Mouse (Mus musculus) CH12F3 (cell line): ENCODE data around the gene Tsc22d2.

Source experiments
- in situ Hi-C: fragments of 300-500 bp; cut with MboI; formaldehyde crosslinking; loops from 2 replicates; pipeline ENCODE4 v1.14.3; 2020; ENCODE audit warnings: low sequenced_read_pairs

Gene Tsc22d2

DNA sequence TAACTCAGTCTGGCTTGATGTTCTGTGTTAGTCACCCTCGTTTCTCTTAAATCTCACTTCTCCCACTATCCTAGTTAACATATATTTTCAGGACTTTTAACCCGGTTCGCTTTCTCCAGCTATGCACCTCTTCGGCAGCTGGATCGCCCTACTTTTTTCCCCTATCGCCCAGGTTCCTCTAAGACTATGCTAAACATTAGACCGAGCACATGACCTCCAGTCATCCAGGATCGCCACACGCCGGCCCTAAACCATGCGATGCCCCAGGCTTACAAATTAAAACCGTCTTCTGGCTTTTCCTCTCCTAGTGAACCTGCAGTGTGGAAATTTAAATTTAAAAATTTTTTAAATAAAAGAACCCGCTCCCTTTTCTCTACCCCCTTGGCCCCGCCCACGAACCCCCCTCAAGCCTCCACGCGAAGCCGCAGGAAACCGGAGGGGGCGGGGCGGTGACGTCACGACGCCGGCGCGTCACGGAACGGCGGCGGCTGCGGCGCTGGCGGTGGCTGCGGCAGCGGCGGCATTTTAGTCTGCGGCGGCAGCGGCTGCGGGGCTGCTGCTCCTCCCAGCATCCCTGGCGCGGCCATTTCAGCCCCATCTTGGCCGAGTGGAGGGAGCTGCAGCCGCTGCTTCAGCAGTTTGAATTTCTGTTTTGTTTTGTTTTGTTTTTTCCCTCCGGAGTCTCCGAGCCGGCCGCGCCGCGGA, at the start of gene Tsc22d2:
Tsc22d2 (plus strand) TSS at position 482 of the 705 bp plus-strand sequence.
- in situ Hi-C loops: loop anchor here (25.0 kb wide), 1 partner anchor 577 kb away; the partner anchor contains the start of gene Pfn2

DNA sequence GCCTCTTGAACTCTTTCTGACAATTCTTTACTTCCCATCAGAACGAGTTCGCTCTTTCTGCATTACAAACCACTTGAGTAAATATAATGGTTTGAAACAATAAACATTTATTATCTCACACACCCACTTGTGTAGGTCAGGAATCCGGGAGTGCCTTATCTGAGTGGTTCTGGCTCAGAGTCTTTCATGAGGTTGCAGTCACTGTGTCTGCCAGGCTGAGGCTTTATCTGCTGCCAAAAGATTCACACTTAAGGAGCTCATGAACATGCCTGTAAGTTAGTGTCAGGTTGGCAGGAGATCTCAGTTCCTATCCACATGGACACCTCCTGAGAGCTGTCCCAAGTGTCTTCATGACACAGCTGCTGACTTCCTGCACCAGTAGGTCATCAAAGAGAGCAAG, 47.8 kb upstream of the Tsc22d2 start:
- in situ Hi-C loops: no loop called here

DNA sequence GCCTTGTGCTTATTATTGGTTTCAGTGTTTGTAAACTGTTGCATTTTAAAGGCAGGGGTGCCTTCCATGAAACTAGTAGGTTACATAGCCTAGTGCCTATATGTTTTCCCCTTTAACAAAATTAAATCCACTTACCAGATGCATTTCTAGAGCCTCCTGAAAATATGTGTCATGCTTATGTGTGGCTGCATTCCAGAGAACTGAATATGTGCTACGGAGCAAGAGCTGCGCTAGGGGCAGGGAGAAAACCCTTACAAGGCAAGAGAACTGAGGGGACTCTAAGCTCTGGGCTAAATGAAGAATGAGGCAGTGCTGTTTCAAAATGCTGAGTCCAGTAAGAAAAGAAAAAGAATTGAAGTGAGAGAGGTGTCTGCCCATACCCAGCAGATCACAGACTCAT, 43.7 kb upstream of the Tsc22d2 start:
- in situ Hi-C loops: no loop called here

DNA sequence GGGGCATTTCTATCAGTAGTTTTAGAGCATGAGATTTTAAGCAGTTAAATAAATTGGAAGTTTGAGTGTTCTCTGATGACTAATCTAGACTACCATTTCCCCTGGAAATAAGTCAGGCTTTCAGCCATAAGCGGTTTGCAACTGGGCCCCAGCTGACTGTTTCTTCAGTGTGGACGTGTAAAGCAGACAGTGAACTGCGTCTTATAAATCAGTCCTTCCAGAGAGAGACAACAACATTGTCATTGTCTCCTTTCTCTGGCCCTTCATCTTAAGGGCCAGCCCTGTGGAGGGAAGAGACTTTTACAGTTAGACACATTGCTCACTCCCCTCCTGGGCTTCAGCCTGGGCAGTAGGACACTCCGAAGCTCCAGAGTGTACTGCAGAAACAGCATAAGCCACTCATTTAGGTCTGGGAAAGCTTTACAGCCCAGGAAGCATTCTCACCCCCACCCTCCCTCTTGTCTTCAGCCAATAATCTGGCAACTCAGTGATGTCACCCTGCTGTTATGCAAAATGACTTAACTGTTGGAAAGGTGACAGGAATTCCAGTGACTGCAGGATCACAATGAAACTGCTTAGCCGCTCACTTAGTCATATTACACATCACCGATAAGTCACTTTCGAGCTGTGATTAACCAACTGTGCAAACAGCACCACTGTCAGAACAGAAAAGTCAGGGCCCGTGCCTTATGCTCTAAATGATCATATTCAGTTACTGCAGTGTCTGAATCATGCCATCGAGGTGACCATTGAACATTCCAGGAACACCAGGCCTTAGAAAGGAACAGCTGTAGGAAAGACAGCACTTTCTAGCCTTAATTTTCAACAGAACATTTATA, 42.2 kb upstream of the Tsc22d2 start:
- in situ Hi-C loops: no loop called here

DNA sequence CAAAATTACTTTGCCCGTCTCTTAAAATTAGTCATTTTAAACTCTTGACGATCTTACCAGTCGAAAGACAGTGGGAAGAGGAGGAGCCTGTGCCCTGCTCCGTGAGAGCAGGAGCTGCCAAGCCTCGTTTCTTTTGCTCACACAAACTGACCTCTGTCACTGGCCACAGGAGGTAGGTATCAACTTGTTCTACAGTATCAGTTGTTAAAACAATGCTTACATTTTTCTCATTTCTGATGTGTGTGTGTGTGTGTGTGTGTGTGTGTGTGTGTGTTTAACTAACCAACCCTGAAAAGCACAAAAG, 41.7 kb upstream of the Tsc22d2 start:
- in situ Hi-C loops: no loop called here

DNA sequence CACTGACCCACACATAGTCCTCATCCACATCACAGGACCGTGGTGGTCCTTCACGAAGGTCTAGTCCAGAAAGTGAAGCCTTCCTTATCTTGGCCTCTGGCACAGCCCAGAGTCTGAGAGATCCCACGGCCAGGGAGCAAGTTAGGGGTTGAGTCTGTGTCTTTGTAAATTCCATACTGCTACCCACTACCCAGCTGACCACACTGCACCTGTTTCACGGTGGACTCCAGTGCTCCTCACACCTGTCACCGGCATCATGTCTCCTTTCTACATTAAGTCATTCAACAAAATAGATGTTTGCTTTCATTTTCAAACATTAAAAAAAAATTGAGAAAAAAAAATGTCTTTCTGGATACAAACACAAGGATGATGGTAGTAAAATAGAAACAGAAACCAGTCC, 40.2 kb upstream of the Tsc22d2 start:
- in situ Hi-C loops: no loop called here

DNA sequence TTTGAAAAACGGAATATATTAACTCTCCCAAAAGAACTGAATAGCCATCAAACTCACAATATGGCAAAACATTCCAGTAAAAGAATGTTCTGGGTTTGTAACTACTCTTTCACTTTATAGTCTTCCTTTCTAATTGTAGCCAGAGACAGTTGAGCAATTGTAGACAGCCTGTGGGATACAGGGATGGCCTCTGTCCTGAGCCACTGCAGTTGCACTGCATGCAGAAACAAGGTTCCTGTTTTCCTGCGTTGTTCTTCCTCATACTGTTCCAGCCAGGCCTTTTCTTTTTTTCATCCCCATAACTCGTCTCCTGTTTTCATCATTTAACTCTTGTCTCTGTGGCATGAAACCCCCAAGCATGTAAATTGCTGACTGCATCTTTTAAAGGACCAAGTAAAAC, 37.8 kb upstream of the Tsc22d2 start:
- in situ Hi-C loops: no loop called here

DNA sequence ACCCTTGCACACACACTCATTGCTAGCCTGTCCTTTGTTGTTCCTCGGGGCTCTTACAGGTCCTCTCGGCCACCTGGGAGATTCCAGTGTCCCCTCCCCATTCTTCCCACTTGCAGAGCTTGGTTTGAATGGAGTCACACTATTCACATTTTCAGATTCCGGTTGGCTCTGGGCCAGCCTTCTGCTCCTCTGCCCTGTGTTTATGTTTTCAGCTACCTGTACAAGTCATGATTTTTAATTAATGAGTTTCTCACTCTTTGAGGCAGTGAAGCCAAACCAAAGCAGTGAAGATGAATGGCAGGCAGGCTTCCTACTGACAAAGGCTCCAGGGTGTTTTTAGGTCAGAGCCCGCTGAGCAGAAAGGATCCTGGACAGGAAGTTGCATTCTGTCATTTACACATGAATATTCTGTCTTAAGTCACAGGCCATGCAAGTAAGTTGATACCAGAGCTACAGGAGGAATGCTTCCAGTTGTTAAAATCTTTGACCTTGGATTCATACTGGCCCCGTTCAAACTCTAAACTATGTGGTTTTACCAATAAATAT, 36.9 kb upstream of the Tsc22d2 start:
- in situ Hi-C loops: no loop called here

DNA sequence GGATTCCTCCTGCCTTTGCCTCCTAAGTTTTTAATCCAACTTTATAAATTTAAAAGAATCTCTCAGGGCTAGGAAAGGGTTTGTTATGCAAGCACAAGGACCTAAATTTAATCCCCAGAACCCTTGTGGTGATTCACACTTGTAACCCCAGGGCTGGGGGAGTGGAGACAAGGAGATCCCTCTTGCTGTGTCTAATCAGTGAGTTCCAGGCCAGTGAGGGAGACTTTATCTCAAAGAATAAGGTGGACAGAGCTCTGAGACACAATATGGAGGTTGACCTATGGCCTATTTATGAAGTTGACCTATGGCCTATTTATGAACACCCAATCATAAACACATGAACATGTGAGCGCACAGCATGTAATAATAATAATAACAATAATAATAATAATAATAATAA, 31.8 kb upstream of the Tsc22d2 start:
- in situ Hi-C loops: no loop called here

DNA sequence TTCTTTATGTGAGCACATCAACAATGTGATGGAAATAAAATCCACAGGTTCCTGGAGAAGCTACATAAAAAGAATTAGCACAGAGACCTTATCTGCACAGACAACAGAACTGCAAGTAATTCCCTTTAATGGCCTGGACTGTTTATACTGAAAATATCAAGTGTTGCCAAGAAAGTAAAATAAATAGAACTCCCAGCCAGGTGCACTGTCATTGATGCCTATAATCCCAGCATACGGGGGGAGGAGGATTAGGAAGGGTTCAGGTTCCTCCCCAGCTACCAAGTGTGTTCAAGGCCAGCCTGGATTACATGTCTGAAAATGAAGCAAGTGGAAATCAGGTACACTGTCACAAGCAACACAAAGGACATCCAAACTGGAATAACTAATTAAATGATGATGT, 29.5 kb upstream of the Tsc22d2 start:
- in situ Hi-C loops: no loop called here

DNA sequence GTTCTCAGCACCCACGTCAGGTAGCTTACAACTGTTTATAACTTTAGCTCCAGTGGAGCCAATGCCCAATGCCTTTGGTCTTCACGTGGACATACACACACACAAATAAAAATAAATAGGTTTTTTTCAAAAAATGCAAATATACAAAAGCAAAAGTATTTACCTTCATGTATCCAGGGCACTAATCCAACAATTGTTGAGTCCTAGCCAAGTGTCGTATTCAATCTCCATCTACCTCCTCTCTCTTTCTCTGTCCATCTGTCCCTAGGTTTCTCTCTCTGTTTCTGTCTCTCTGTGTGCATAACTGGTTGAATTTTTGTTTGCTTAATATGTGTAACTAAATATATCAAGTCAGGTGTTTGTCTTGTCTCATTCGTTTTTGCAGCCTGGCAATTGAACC, 25.8 kb upstream of the Tsc22d2 start:
- in situ Hi-C loops: no loop called here

DNA sequence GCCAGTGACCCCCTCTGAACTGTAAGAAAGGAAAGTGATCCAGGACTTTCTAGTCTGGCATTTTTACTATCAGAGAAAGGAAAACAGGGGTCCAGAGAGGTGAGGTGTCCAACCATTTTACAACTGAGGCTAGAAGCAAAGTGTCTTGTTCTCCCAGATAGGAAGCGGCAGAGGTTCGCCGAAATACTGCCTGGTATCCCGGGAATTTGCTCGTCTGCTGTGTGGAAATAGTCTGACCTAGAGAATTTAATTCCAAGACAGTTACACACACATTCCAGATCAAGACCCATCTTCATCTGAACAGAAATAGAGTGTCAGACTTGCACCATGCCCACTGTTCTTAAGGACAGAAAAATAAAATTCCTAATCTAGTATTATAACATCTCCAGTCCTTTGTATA, 16.0 kb upstream of the Tsc22d2 start:
- in situ Hi-C loops: no loop called here

DNA sequence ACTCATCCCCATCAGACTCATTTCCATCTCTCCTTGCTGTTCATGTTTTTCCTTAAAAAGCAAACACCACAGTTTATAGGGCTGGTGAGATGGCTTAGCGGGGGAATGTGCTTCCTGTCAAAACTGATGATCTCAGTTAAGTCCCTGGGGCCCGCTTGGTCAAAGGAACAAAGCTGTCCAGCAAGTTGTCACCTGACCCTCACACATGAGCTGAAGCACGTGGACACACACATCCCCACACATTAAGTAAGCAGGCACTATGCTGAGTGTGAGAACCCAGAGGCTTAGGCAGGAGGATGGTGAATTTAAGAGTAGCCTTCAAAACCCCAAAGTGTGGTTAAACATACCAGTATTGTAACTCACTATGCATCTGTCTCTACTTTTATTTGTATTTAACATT, 14.6 kb upstream of the Tsc22d2 start:
- in situ Hi-C loops: loop anchor here (25.0 kb wide), 1 partner anchor 563 kb away; the partner anchor contains the start of gene Pfn2

DNA sequence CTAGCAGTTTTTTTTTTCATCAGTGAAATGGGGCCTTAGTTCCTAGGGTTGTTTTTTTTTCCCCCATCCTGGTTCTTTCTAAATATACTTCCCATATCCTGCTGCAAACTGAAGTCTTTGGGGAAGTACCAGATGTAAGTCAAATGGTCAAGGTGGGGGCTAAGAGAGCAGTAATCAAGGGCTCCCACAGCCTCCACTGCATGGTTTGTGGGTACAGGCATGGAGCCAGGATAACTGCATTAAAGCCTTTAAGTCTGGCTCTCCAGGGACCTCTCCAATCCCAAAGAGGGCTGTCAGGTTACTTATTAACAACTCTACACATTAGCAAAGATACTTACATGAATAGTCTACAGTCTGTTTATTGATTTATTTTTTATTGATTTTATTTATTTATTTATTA, 2.8 kb upstream of the Tsc22d2 start:
- in situ Hi-C loops: loop anchor here (25.0 kb wide), 1 partner anchor 574 kb away; the partner anchor contains the start of gene Pfn2

DNA sequence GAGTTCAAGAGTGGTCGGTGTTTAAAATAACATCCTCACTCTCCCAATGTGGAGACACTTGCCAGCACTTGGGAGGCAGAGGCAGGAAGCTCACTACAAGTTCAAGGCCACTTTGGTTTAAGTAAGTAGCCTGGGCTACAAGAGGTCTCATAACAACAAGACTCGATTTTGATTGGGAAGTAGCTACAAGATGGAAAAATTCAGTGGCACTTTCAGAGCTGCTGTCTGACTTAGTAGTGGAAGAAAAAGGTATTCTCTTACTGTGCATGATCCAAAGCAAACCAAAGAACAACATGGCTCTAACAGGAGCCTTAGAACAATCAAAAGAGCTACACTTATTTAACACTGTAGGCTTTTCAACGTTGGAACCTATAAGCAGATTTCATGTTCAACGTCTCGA, 844 bp upstream of the Tsc22d2 start:
- in situ Hi-C loops: loop anchor here (25.0 kb wide), 1 partner anchor 576 kb away; the partner anchor contains the start of gene Pfn2

DNA sequence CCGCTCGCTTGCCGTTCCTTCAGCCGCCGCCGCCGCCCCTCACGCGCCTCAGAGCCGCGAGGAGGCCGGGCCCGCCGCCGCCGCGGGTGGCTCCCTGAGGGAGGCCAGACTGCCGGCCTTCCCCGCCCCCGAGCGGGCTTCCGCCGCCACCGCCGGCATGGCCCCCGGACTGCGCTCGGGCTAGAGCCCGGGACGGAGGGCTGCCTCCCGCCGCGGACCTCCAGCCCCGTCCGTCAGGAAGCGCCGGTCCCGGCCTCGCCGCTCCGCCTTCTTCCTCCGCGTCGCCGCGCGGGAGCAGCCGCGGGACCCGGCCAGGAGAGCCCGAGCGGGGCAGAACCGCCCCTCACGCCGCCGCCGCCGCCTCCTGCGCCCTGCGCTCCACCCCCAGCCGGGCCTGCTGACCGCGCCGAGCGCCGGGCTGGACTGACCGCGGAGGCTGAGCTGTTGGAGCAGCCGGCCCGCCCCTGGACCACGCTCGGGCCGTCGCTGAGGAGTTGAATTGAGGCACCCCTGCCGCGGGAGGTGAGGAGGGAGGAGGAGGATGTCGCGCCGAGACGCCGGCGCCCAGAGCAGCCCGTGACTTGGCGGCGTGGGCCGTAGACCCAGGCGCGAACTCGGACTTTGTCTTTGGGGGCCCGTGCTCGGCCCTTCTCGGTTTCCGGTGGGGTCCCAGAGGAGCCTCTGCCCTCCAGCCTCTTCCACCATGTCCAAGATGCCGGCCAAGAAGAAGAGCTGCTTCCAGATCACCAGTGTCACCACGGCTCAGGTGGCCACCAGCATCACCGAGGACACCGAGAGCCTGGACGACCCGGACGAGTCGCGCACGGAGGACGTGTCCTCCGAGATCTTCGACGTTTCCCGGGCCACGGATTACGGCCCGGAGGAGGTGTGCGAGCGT, 720 bp downstream of the Tsc22d2 start:
- in situ Hi-C loops: loop anchor here (25.0 kb wide), 1 partner anchor 578 kb away; the partner anchor contains the start of gene Pfn2

DNA sequence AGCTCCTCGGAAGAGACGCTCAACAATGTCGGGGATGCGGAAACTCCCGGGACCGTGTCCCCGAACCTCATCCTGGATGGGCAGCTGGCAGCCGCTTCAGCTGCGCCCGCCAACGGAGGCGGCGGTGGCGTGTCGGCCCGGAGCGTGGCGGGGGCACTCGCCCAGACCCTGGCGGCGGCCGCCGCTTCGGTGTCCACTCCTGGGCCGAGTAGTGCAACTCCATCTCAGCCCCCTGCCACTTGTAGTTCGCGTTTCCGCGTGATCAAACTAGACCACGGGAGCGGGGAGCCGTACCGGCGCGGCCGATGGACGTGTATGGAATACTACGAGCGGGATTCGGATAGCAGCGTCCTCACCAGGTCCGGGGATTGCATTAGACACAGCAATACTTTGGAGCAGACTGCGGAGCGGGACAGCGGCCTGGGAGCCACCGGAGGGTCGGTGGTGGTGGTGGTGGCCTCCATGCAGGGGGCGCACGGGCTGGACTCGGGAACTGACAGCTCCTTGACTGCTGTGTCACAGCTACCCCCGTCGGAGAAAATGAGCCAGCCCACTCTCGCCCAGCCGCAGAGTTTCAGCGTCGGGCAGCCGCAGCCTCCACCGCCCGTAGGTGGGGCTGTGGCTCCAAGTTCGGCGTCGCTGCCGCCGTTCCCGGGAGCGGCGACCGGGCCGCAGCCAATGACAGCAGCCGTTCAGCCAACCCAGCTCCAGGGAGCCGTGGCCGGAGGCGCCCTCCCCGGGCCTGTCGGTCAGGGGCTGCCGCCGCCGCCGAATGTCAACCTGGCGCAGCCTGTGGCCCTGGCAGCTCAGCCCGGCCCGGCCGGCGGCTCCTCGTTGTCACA, 1.6 kb downstream of the Tsc22d2 start:
- in situ Hi-C loops: loop anchor here (25.0 kb wide), 1 partner anchor 579 kb away; the partner anchor contains the start of gene Pfn2

DNA sequence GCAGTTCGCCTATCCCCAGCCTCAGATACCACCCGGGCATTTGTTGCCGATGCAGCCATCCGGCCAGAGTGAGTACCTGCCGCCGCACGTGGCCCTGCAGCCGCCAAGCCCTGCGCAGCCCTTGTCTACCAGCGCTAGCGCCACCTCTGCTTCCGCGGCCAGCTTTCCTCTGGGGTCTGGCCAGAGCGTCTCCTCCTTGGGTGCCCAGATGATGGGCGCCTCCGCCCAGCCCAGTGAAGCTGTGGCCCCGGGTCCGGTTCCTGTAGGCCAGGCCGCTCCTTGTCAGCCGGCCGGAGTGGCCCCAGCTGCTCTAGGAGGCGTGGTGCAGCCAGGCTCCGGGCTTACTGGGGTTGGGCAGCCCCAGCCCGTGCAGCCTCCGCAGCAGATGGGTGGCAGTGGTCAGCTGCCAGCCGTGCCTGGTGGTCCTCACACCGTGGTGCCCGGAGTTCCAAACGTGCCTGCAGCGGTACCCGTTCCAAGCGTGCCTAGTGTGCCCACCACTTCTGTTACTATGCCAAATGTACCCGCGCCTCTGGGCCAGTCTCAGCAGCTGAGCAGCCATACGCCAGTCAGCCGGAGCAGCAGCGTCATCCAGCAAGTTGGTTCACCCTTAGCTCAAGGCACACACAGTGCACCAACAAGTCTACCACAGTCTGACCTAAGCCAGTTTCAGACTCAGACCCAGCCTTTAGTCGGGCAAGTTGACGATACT, 2.4 kb downstream of the Tsc22d2 start:
- in situ Hi-C loops: loop anchor here (25.0 kb wide), 1 partner anchor 580 kb away; the partner anchor contains the start of gene Pfn2
